Mouse (Mus musculus) 3134 (cell line): ENCODE data around the gene Vmn1r28.
"Not testable (repeated sequence)": the region's sequence is repeated elsewhere in the genome, so short reads cannot be mapped to it uniquely, and the experiment has no call there.

ENCODE experiments used
- DNase-seq: peaks from one replicate; pipeline ENCODE4 v3.0.0-alpha.2; 2011; ENCODE audit warnings: low spot score; ENCODE audit not compliant: insufficient read length; ENCODE audit errors: extremely low read depth

Vmn1r28 gene

GRCm38 (mm10) chr6:58261737-58262136 is at the start of gene Vmn1r28:
Vmn1r28 (plus strand) TSS chr6:58262037.
- DNase-seq: no peak

DNA sequence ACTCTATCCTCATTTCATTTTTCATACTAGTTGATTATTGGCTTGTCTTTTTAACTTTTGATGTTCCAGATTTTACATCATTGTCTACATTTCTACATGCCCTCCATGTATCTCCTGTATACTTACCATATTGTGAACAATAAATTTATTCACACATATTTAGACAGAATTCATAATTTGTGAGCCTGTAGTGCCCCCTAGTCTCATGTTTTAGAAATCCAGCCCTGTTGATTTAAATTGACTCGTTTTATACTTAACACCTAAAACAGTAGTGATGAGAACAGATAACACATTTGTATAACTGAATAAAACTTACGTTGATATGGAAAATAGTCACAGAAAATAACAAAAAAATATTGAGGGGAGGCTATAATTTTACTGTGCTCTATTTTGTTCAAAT is 45.7 kb upstream of the Vmn1r28 start:
- DNase-seq: no peak

- no peak for DNase-seq
These were observed 43.1 kb upstream of the Vmn1r28 start, which contains the start of gene Vmn1r27 for GRCm38 (mm10) chr6:58218721-58219120. Vmn1r27 (minus strand) TSS chr6:58218821.

GRCm38 (mm10) chr6:58279661-58280060 is 17.8 kb downstream of the Vmn1r28 start:
- not testable (repeated sequence) for DNase-seq

DNA sequence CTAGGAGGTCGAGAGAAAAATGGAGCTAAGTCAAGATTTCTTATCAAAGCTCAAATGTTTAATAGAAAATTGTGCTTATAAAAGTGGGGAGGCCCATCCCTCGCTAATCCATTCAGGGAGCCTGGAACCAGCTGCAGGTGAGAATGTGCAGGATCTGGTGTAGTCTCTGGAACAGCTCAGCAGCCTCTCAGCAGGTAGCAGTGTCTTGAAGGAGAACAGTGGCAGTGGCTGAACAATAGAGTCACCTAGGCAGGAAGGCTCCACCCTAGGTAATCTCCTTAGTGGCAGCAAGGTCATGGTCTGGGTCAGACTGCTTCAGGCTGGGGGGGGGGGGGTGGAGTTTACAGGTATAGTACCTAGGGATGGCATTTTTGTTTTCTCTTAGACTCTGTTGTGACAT is 30.4 kb downstream of the Vmn1r28 start:
- DNase-seq: no peak

DNA sequence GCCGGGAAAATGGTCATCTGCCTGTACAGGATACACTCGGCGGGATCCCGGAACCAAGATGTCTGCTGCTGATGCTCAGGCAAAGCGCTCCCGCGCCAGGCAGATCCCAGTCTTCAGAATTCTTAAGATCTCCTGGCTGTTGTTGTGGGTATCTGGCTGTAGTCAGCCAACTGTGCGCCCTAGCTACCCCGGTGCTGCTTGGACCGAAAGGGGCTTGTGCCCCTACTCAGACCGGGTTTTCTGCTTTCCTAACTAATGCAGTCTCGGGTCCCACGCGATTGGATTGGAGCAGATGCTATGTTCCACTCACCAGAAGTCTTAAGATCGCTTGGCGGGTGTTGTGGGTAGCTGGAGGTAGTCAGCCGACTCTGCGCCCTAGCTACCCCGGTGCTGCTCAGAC is 36.7 kb downstream of the Vmn1r28 start:
- not testable (repeated sequence) for DNase-seq

DNA sequence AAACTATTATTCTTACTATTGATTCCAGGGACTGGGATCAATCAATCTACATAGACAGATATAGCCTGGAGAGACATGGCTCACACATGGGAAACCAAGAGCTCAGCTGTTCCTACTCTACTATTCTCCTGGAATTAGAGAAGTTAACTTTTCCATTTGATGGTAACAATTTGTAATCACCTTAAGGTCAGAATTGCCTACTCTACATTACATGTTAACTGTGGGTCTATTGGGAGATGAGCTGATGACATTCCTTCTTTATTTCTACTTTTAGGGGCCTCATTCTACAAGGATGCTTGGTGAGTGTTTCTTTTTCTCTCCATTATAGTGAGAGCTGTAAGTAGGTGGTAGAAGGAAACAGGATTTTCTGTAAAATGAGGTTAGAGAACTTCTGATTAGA is 39.4 kb downstream of the Vmn1r28 start, which contains the start of gene Vmn1r29:
Vmn1r29 (plus strand) TSS at position 301 of the 400 bp plus-strand sequence.
- no peak for DNase-seq
